Mouse (Mus musculus): ENCODE results near the gene Elp6. TPM values are rescaled to one million over a fixed set of nuclear protein-coding genes. Genes with fewer than 3 reads are reported as not detected.

Elp6 gene
- polyA plus RNA-seq, 1 experiment = 24.7 TPM

DNA sequence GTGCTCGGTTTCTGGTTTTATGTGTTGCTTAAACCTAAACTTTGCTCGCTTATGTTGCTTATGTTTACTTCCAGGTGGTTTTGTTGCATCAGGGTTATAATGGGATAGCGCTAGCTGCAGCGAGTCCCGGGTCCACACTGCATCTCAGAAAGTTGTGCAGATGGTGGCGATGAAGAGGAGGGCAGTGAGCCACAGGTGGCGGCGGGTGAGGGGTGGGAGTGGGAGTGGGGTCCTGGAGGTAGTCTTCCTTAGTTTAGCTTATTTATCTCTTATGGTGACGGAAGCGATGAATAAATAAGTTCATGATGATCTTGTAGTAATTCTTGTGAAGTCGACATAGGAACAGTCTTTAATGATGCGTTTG, 28.9 kb downstream of the Elp6 start:
- H3K4me1 ChIP-seq (ENCODE audit: control insufficient read depth, insufficient read depth, low read length) = peaks cover 6% of the 10 kb centered on the region
- no peak overlapping the region for H3K27ac ChIP-seq (ENCODE audit: insufficient read depth, low read length)
- no peak for DNase-seq
- 6% methylated on average over 12 of the region's 12 CpGs for WGBS
- TF ChIP-seq POLR2A (IDR thresholded peaks at IDR 0.05; ENCODE audit: borderline replicate concordance, insufficient read depth, low read length) = no peak
- TF ChIP-seq CTCF (IDR thresholded peaks at IDR 0.05; ENCODE audit: borderline replicate concordance, insufficient read depth, low read depth, low read length) = no peak
- no peaks in the 10 kb centered on the region for H3K27me3 ChIP-seq (ENCODE audit: control insufficient read depth, insufficient read depth, low read length)
- peak overlapping the region; percentile 85 for H3K4me3 ChIP-seq (replicated peaks; ENCODE audit: insufficient read depth, low read depth, low read length)

DNA sequence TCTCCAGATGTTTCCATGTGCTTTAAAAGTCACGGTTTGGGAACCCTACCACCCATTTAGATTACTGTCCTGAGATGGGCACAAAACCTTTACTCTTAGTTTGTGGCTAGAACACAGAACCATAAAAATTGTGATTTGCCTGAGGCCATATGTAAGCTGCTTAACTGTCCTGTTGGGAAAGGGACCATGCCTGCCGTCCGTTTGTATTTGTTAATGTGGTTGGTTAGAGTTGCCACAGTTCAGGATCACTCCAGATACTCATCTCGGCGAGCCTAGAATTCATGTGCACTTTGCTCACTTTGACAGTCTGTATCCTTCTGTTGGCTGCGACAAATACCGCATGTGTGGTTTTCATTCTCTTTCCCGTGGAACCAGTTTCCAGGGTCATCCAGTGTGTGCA, 29.9 kb downstream of the Elp6 start:
- Histone ChIP-seq H3K4me1 (ENCODE audit: control insufficient read depth, insufficient read depth, low read length) (no peaks in the 10 kb centered on the region; the same call in 1 of the 2 replicates), H3K27me3 (ENCODE audit: control insufficient read depth, insufficient read depth, low read length) (no peaks in the 10 kb centered on the region), H3K27ac (ENCODE audit: insufficient read depth, low read length) (no peak overlapping the region), H3K4me3 (replicated peaks; ENCODE audit: insufficient read depth, low read depth, low read length) (no peak overlapping the region)
- TF ChIP-seq CTCF (IDR thresholded peaks at IDR 0.05; ENCODE audit: borderline replicate concordance, insufficient read depth, low read depth, low read length) (no peak), POLR2A (IDR thresholded peaks at IDR 0.05; ENCODE audit: borderline replicate concordance, insufficient read depth, low read length) (no peak)
- DNase-seq = no peak
- WGBS = 59% methylated on average over 8 of the region's 8 CpGs

DNA sequence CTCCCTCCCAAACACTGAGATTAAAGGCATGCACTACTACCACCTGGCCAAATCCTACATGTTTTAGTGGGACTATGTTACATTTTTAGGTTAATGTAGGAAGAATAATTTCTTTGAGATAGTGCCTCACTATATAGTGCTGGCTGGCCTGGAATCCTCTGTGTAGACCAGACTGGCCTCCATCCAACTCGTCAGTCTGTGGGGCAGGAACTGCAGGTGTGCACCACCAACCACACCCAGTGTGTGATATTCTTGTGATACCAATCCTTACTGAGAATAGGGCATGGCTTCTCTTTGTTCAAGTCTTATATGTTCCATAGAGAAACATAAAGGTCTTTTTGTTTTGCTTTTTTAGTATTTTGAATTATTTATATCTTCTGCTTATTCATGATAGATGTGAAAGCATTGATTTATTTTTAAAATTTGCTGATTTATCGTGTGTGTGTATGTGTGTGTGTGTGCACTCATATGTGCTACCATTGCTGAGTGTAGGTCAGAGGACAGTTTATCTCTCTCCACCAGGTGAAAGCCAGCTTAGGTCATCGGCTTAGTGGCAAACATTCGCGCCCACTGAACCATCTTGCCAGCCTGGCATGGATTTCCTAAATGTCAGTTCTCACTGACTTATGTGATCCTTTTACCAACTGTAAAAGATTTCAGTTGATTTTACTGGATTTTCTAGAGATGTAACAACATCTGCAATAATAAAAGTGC, 35.2 kb downstream of the Elp6 start:
- H3K4me3 ChIP-seq (replicated peaks; ENCODE audit: insufficient read depth, low read depth, low read length) = no peak overlapping the region
- 0 out of 2 replicates have a peak, but pooled peaks cover 2% of the 10 kb centered on the region for H3K4me1 ChIP-seq (ENCODE audit: control insufficient read depth, insufficient read depth, low read length)
- no peak for TF ChIP-seq CTCF (IDR thresholded peaks at IDR 0.05; ENCODE audit: borderline replicate concordance, insufficient read depth, low read depth, low read length)
- no peak for TF ChIP-seq POLR2A (IDR thresholded peaks at IDR 0.05; ENCODE audit: borderline replicate concordance, insufficient read depth, low read length)
- WGBS = 62% methylated on average over 5 of the region's 5 CpGs
- H3K27ac ChIP-seq (ENCODE audit: insufficient read depth, low read length) = no peak overlapping the region
- DNase-seq = peak in 1 of 2 experiments; percentile 17
- H3K27me3 ChIP-seq (ENCODE audit: control insufficient read depth, insufficient read depth, low read length) = no peaks in the 10 kb centered on the region

DNA sequence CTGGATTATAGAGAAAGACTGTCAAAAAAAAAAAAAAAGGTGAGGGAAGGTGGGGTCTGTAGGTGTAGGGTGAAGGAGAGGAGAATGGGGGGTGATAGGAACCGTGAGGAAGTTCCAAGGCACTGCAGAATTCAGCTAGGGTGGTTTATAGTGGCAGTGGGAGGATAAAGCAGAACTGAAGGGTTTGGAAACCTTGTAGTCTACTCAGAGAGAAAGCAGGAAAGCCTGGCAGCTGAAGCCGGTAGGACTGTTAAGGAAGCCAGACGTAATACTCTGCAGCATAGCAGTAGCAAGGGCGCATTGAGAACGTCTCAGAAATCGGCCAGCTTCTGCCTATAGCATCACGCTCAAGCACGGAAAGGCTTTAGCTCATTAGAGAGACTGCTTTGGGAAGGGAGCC, 37.0 kb downstream of the Elp6 start:
- H3K4me3 ChIP-seq (replicated peaks; ENCODE audit: insufficient read depth, low read depth, low read length) = no peak overlapping the region
- 90% methylated on average over 8 of the region's 8 CpGs for whole genome bisulfite sequencing
- no peak overlapping the region for H3K27ac ChIP-seq (ENCODE audit: insufficient read depth, low read length)
- DNase-seq = no peak
- no peaks in the 10 kb centered on the region for H3K27me3 ChIP-seq (ENCODE audit: control insufficient read depth, insufficient read depth, low read length)
- 0 out of 2 replicates have a peak, but pooled peaks cover 2% of the 10 kb centered on the region for H3K4me1 ChIP-seq (ENCODE audit: control insufficient read depth, insufficient read depth, low read length)
- no peak for TF ChIP-seq CTCF (IDR thresholded peaks at IDR 0.05; ENCODE audit: borderline replicate concordance, insufficient read depth, low read depth, low read length)
- TF ChIP-seq POLR2A (IDR thresholded peaks at IDR 0.05; ENCODE audit: borderline replicate concordance, insufficient read depth, low read length) = no peak

DNA sequence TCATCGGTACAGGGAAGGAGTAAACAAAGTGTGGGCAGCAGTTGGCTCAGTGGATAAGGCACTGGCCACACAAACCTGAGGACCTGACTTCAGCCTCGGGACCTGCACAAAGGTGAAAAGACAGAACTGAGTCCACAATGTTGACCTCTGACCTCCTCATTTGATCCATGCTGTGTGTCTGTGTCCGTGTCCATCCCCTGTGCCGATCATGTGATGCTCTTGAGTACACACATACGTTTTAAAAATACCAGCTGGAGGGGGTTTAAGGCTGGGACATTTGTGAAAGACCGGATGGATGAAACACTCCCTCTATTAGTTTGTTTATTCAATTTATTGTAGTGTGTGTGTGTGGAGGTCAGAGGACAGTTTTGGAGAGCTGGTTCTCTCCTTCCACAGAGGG, 38.8 kb downstream of the Elp6 start:
- WGBS = 62% methylated on average over 6 of the region's 6 CpGs
- Histone ChIP-seq H3K27me3 (ENCODE audit: control insufficient read depth, insufficient read depth, low read length) (no peaks in the 10 kb centered on the region), H3K4me3 (replicated peaks; ENCODE audit: insufficient read depth, low read depth, low read length) (no peak overlapping the region), H3K27ac (ENCODE audit: insufficient read depth, low read length) (no peak overlapping the region), H3K4me1 (ENCODE audit: control insufficient read depth, insufficient read depth, low read length) (0 out of 2 replicates have a peak, but pooled peaks cover 2% of the 10 kb centered on the region)
- DNase-seq = no peak
- TF ChIP-seq POLR2A (IDR thresholded peaks at IDR 0.05; ENCODE audit: borderline replicate concordance, insufficient read depth, low read length) (no peak), CTCF (IDR thresholded peaks at IDR 0.05; ENCODE audit: borderline replicate concordance, insufficient read depth, low read depth, low read length) (no peak)

DNA sequence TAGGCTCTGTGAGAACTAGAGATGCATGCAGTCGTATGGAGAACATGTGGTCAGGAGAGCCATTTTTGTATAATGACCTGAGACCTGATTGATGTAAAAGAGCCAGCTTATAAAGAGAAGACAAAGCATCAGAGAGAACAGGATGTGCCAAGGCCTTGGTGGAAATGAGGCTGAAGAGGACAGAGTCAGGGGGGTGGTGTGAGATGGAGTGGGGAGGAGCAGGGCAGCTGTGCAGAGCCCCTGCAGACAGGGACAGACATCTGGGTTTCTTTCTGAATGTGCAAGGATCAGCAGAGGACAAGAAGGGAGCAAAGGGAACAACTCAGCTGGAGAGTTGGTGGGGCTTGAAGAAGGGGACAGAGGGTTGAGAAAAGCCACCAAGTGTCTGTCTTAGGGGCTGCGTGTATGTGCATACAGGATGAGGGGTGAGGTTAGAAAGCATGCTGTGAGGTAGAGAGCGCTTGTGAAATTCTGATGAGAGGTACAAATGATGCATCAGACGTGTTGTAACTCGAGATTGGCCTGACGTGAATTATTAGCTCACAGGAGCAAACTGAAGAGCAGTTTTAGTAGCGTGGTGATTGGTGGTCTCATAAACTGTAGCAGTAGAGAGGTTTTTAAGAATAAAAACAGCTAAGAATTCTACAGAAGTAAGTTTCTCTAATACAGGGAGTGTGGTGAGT, 40.2 kb downstream of the Elp6 start:
- 71% methylated on average over 7 of the region's 7 CpGs for WGBS
- H3K27ac ChIP-seq (ENCODE audit: insufficient read depth, low read length) = no peak overlapping the region
- 0 out of 2 replicates have a peak, but pooled peaks cover 2% of the 10 kb centered on the region for H3K4me1 ChIP-seq (ENCODE audit: control insufficient read depth, insufficient read depth, low read length)
- TF ChIP-seq CTCF (IDR thresholded peaks at IDR 0.05; ENCODE audit: borderline replicate concordance, insufficient read depth, low read depth, low read length) (no peak), POLR2A (IDR thresholded peaks at IDR 0.05; ENCODE audit: borderline replicate concordance, insufficient read depth, low read length) (no peak)
- no peaks in the 10 kb centered on the region for H3K27me3 ChIP-seq (ENCODE audit: control insufficient read depth, insufficient read depth, low read length)
- no peak for DNase-seq
- H3K4me3 ChIP-seq (replicated peaks; ENCODE audit: insufficient read depth, low read depth, low read length) = no peak overlapping the region

DNA sequence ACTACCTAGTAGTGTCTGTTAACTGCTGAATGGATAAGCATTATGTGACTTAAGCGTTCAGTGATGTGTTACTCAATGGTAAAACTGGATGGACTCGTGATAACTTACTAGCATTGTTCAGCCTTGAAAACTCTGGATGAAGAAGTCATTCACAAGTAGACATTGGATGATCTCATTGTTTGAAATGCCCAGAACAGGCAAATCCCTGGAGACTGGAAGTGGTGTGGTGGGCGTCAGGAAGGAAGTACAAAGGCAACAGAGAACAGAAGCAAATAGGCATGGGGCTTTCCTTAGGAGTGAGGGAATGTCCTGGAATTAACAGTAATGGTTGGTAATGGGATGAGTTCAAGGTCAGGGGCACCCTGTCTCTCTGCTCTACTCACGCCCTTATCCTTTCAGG, 43.9 kb downstream of the Elp6 start:
- H3K27ac ChIP-seq (ENCODE audit: insufficient read depth, low read length) = no peak overlapping the region
- H3K4me3 ChIP-seq (replicated peaks; ENCODE audit: insufficient read depth, low read depth, low read length) = no peak overlapping the region
- TF ChIP-seq CTCF (IDR thresholded peaks at IDR 0.05; ENCODE audit: borderline replicate concordance, insufficient read depth, low read depth, low read length) = no peak
- no peak for TF ChIP-seq POLR2A (IDR thresholded peaks at IDR 0.05; ENCODE audit: borderline replicate concordance, insufficient read depth, low read length)
- H3K4me1 ChIP-seq (ENCODE audit: control insufficient read depth, insufficient read depth, low read length) = no peaks in the 10 kb centered on the region
- no peak for DNase-seq
- H3K27me3 ChIP-seq (ENCODE audit: control insufficient read depth, insufficient read depth, low read length) = no peaks in the 10 kb centered on the region
- WGBS = 78% methylated on average over 4 of the region's 4 CpGs

DNA sequence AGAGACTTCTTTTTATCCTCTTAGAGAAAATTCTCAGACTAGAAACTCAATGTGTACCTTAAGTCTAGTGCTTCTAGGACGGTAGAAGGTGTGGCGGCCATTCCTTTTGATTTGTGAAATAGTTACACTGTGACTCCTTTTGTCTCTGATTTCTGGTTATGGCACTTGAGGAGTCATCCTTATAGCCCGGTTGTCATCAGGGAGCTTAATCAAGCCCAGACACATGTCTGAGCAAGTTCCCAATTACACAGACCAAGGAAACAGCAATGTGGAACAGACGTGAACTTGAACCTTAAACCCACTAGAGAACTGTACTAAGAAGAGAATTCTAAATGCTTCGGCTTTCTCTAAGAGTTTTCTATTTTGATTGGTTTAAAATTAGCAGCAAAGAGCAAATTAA, 45.2 kb downstream of the Elp6 start:
- no peaks in the 10 kb centered on the region; the same call in 1 of the 2 replicates for H3K4me1 ChIP-seq (ENCODE audit: control insufficient read depth, insufficient read depth, low read length)
- TF ChIP-seq CTCF (IDR thresholded peaks at IDR 0.05; ENCODE audit: borderline replicate concordance, insufficient read depth, low read depth, low read length) (no peak), POLR2A (IDR thresholded peaks at IDR 0.05; ENCODE audit: borderline replicate concordance, insufficient read depth, low read length) (no peak)
- no peak overlapping the region for H3K27ac ChIP-seq (ENCODE audit: insufficient read depth, low read length)
- 91% methylated on average over 5 of the region's 5 CpGs for WGBS
- no peak for DNase-seq
- H3K27me3 ChIP-seq (ENCODE audit: control insufficient read depth, insufficient read depth, low read length) = no peaks in the 10 kb centered on the region
- no peak overlapping the region for H3K4me3 ChIP-seq (replicated peaks; ENCODE audit: insufficient read depth, low read depth, low read length)
